Mouse (Mus musculus) embryonic facial prominence, embryonic 15.5 days (tissue): ENCODE measurements around the gene Gm20388. TPM values are rescaled to one million over a fixed set of nuclear protein-coding genes. Genes with fewer than 3 reads are reported as not detected.

ENCODE experiments used
- ATAC-seq: fragments of 200-750 bp; cut with Nextera tagmentation; 2 replicates; pipeline ENCODE4 v1.8.0; 2017; ENCODE audit warnings: low read depth, moderate TSS enrichment; ENCODE audit not compliant: insufficient number of reproducible peaks, low FRiP score, low TSS enrichment
- H3K27ac ChIP-seq: fragments of 300-500 bp; sonication (generic); replicated peaks from 2 replicates; pipeline ENCODE4 v1.5.1; 2015; ENCODE audit warnings: mild to moderate bottlenecking, inconsistent platforms
- H3K27me3 ChIP-seq: fragments of 300-500 bp; sonication (generic); 2 replicates; pipeline ENCODE4 v1.6.1; 2015; ENCODE audit warnings: inconsistent platforms
- H3K36me3 ChIP-seq: fragments of 300-500 bp; sonication (generic); 2 replicates; pipeline ENCODE4 v1.6.1; 2015; ENCODE audit warnings: mild to moderate bottlenecking, inconsistent platforms
- H3K4me1 ChIP-seq: fragments of 300-500 bp; sonication (generic); 2 replicates; pipeline ENCODE4 v1.6.1; 2015; ENCODE audit warnings: inconsistent platforms
- H3K4me2 ChIP-seq: fragments of 300-500 bp; sonication (generic); replicated peaks from 2 replicates; pipeline ENCODE4 v1.6.1; 2015; ENCODE audit warnings: mild to moderate bottlenecking, inconsistent platforms
- H3K4me3 ChIP-seq: fragments of 300-500 bp; sonication (generic); replicated peaks from 2 replicates; pipeline ENCODE4 v1.5.1; 2015; ENCODE audit warnings: mild to moderate bottlenecking, inconsistent platforms
- H3K9ac ChIP-seq: fragments of 300-500 bp; sonication (generic); 2 replicates; pipeline ENCODE4 v1.6.1; 2015; ENCODE audit warnings: inconsistent platforms
- H3K9me3 ChIP-seq: fragments of 300-500 bp; sonication (generic); replicated peaks from 2 replicates; pipeline ENCODE4 v1.6.1; 2016; ENCODE audit warnings: inconsistent platforms
- WGBS: fragments of 180-500 bp; shearing (Covaris S2); methylation state at CpG from one replicate; pipeline ENCODE4 v1.1.7; 2015; 5-methylcytosine and 5-hydroxymethylcytosine counted together
- polyA plus RNA-seq: library from polyadenylated mRNA; unstranded; fragments of >200 nt; fragmentation: Nextera tagmentation; extraction: Ambion mirVana; gene quantifications from 2 replicates; pipeline ENCODE4 v1.2.1, GENCODE M21; 2015

Gene Gm20388
- polyA plus RNA-seq, 1 experiment from 2014 or later, result 8.0 TPM

- no peak for ATAC-seq
- no peaks in the 10 kb centered on the region for H3K27me3 ChIP-seq
- H3K27ac ChIP-seq, result no peak overlapping the region
- no peak overlapping the region for H3K9ac ChIP-seq
- H3K9me3 ChIP-seq, result no peaks in the 10 kb centered on the region
- peaks cover 45% of the 10 kb centered on the region for H3K4me1 ChIP-seq
- WGBS, result 19% methylated on average over 7 of the region's 7 CpGs
- H3K4me3 ChIP-seq, result no peak overlapping the region
- H3K36me3 ChIP-seq, result no peaks in the 10 kb centered on the region
- no peak overlapping the region for H3K4me2 ChIP-seq
These were observed 560.5 kb downstream of the Gm20388 start for GRCm38 (mm10) chr8:120471166-120471565.

GRCm38 (mm10) chr8:120471752-120472151 lies 561.1 kb downstream of the Gm20388 start:
- 0 out of 2 replicates have a peak overlapping the region, but pooled peaks have one; percentile 28 for H3K27ac ChIP-seq
- no peak overlapping the region for H3K4me2 ChIP-seq
- no peak overlapping the region for H3K9ac ChIP-seq
- 34% methylated on average over 2 of the region's 2 CpGs for WGBS
- ATAC-seq, result no peak
- H3K27me3 ChIP-seq, result no peaks in the 10 kb centered on the region
- no peak overlapping the region for H3K4me3 ChIP-seq
- H3K36me3 ChIP-seq, result no peaks in the 10 kb centered on the region
- peaks cover 45% of the 10 kb centered on the region for H3K4me1 ChIP-seq
- H3K9me3 ChIP-seq, result no peaks in the 10 kb centered on the region

- Histone ChIP-seq H3K27me3 (no peaks in the 10 kb centered on the region), H3K36me3 (no peaks in the 10 kb centered on the region), H3K4me1 (peaks cover 45% of the 10 kb centered on the region), H3K4me2 (no peak overlapping the region), H3K9me3 (no peaks in the 10 kb centered on the region), H3K4me3 (no peak overlapping the region), H3K9ac (no peak overlapping the region), H3K27ac (0 out of 2 replicates have a peak overlapping the region, but pooled peaks have one; percentile 28)
- no peak for ATAC-seq
- 32% methylated on average over 16 of the region's 16 CpGs for WGBS
These were observed 561.6 kb downstream of the Gm20388 start for GRCm38 (mm10) chr8:120472230-120472629.

DNA sequence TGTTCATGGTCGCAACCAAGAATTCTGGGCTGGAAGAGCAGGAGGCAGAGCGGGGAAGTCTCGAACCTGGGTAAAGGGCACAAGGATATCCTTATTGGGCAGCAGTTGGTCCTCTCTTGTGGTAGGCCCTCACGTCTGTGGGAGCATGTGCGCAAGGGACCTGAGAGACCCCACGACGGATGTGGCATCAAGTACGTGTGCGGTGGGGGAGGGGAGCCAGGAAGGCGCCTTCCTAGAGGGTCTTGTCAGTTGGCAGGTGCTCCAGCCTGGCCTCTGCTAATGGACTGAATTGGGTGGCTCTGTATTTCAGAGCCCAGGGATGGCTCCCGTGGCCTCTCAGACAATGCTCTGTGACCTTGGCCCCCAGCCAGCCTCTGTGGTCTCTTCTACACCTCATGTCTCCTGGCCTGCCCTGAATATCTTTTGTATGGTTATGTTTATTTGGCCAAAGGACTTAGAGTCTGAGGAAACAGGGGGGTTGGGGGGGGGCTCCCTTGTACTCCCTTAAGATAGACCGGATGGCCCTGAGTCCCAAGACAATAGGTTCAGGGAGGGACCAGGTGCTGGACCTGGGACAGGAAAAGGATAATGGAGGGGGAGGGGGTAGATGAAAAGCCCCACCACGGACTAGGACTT lies 563.2 kb downstream of the Gm20388 start:
- no peak overlapping the region for H3K4me2 ChIP-seq
- no peaks in the 10 kb centered on the region for H3K9me3 ChIP-seq
- no peak overlapping the region for H3K27ac ChIP-seq
- ATAC-seq, result no peak
- no peaks in the 10 kb centered on the region for H3K36me3 ChIP-seq
- peaks cover 43% of the 10 kb centered on the region for H3K4me1 ChIP-seq
- no peak overlapping the region for H3K9ac ChIP-seq
- H3K27me3 ChIP-seq, result no peaks in the 10 kb centered on the region
- H3K4me3 ChIP-seq, result no peak overlapping the region
- WGBS, result 90% methylated on average over 13 of the region's 13 CpGs

GRCm38 (mm10) chr8:120474496-120475235 lies 564.0 kb downstream of the Gm20388 start:
- H3K36me3 ChIP-seq, result no peaks in the 10 kb centered on the region
- H3K4me3 ChIP-seq, result no peak overlapping the region
- H3K27ac ChIP-seq, result no peak overlapping the region
- H3K27me3 ChIP-seq, result no peaks in the 10 kb centered on the region; the same call in 1 of the 2 replicates
- no peak overlapping the region for H3K9ac ChIP-seq
- no peak for ATAC-seq
- H3K4me2 ChIP-seq, result no peak overlapping the region
- WGBS, result 82% methylated on average over 11 of the region's 11 CpGs
- peaks cover 43% of the 10 kb centered on the region for H3K4me1 ChIP-seq
- no peaks in the 10 kb centered on the region for H3K9me3 ChIP-seq

GRCm38 (mm10) chr8:120475462-120476201 lies 565.0 kb downstream of the Gm20388 start:
- H3K27ac ChIP-seq, result no peak overlapping the region
- H3K4me1 ChIP-seq, result peaks cover 42% of the 10 kb centered on the region
- ATAC-seq, result no peak
- H3K4me2 ChIP-seq, result no peak overlapping the region
- H3K9me3 ChIP-seq, result no peaks in the 10 kb centered on the region
- no peak overlapping the region for H3K4me3 ChIP-seq
- no peaks in the 10 kb centered on the region; the same call in 1 of the 2 replicates for H3K27me3 ChIP-seq
- no peaks in the 10 kb centered on the region for H3K36me3 ChIP-seq
- no peak overlapping the region for H3K9ac ChIP-seq
- 79% methylated on average over 10 of the region's 10 CpGs for WGBS

GRCm38 (mm10) chr8:120476711-120477575 lies 566.3 kb downstream of the Gm20388 start:
- no peak overlapping the region for H3K9ac ChIP-seq
- peaks cover 30% of the 10 kb centered on the region for H3K4me1 ChIP-seq
- H3K4me2 ChIP-seq, result no peak overlapping the region
- no peak for ATAC-seq
- H3K27ac ChIP-seq, result no peak overlapping the region
- 46% methylated on average over 25 of the region's 25 CpGs for WGBS
- no peaks in the 10 kb centered on the region for H3K9me3 ChIP-seq
- H3K27me3 ChIP-seq, result no peaks in the 10 kb centered on the region; the same call in 1 of the 2 replicates
- H3K4me3 ChIP-seq, result no peak overlapping the region
- no peaks in the 10 kb centered on the region for H3K36me3 ChIP-seq

- WGBS, result 84% methylated on average over 11 of the region's 11 CpGs
- Histone ChIP-seq H3K9ac (no peak overlapping the region), H3K4me3 (no peak overlapping the region), H3K4me1 (peaks cover 22% of the 10 kb centered on the region), H3K27ac (no peak overlapping the region), H3K27me3 (no peaks in the 10 kb centered on the region; the same call in 1 of the 2 replicates), H3K36me3 (no peaks in the 10 kb centered on the region), H3K4me2 (no peak overlapping the region), H3K9me3 (no peaks in the 10 kb centered on the region)
- no peak for ATAC-seq
These were observed 568.1 kb downstream of the Gm20388 start for GRCm38 (mm10) chr8:120478754-120479153.

GRCm38 (mm10) chr8:120479691-120480090 lies 569.0 kb downstream of the Gm20388 start:
- Histone ChIP-seq H3K4me2 (no peak overlapping the region), H3K27me3 (no peaks in the 10 kb centered on the region; the same call in 1 of the 2 replicates), H3K9me3 (no peaks in the 10 kb centered on the region), H3K9ac (no peak overlapping the region), H3K4me1 (peaks cover 32% of the 10 kb centered on the region), H3K4me3 (no peak overlapping the region), H3K36me3 (no peaks in the 10 kb centered on the region), H3K27ac (no peak overlapping the region)
- ATAC-seq, result no peak
- 88% methylated on average over 4 of the region's 4 CpGs for WGBS

DNA sequence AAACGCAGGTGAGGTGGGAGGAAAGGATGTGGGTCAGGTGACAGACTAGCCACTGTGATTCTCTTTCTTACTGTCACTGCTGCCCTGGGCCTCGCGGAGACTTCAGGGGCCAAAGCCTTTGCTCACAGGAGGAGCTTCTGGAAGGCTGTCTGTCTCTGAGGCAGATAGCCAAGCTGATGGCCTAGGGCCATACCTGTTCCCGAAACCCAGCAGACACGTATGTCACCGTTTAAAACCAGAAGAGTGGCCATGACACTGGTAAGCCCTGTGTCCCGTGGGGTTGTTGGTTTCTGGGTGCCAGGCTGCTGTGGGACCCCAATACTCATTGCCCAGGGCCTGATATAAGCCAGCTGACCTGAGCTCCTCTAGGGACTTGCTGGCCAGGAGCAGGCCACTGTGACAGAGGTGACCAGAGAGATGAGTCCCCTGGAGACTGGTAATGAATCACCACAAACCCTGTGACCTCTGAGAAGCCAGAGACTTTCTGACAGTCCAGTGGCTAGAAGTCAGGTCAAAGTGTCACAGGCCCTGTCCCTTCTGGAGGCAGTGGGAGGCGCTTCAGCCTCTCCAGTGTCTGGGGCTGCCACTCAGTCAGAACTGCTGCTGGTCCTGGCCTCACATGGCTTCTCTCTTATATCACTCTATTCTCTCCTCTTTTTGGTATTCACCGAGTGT lies 571.5 kb downstream of the Gm20388 start:
- Histone ChIP-seq H3K27me3 (peaks cover 7% of the 10 kb centered on the region; the same call in 1 of the 2 replicates), H3K4me1 (peaks cover 38% of the 10 kb centered on the region), H3K27ac (no peak overlapping the region), H3K4me2 (no peak overlapping the region), H3K9ac (no peak overlapping the region), H3K4me3 (no peak overlapping the region), H3K36me3 (no peaks in the 10 kb centered on the region), H3K9me3 (no peaks in the 10 kb centered on the region)
- 63% methylated on average over 9 of the region's 9 CpGs for WGBS
- ATAC-seq, result no peak
